In the genomic region with DNA sequence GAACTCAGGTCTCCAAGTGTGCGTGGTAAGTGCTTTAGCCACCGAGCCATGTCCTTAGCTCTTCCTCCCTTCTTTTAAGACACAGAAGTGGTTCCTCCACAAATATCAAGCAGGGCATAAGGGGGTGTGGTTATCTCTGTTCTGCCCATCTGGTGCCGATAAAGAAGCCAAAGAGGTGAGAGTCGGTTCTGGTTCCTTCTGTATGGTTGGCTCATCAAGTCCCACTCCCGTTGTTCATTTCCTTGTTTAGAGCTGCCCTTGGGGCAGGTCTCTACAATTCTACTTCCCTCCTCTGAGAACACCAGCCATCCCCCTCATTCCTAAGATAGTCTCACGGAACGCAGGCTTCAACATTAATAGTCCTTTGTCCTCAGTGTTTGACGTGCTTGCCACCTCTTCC, we compare ENCODE assay signal across 21 mouse cellular contexts. TPM values are rescaled to one million over a fixed set of nuclear protein-coding genes. Genes with fewer than 3 reads are reported as not detected.
A peak's percentile ranks its signal among the peaks of the same experiment; 100 is the strongest.
DNase-seq lines count a peak whose midpoint lies in the region; ATAC-seq and TF ChIP-seq lines count a peak whose summit lies in the region.
"Had no signal": no experiment of that assay in that cellular context is flagged by ENCODE, and none has a peak within 500 bp of the region (broad histone marks: within the 10 kb centered on the region; RNA-seq: fewer than 3 reads in every experiment).

No protein-coding gene starts in this region.

- ATAC-seq in lung, embryonic 16.5 days (ENCODE audit: low read depth), result peak; percentile 28; the same call in 1 of the 2 replicates
- ATAC-seq in erythroblast, adult 5-6 weeks (replicated peaks; ENCODE audit: low FRiP score, poor library complexity, severe bottlenecking), result peak; percentile 93
- peak; percentile 78 for ATAC-seq in megakaryocyte progenitor cell, adult 5-6 weeks (replicated peaks; ENCODE audit: poor library complexity)
- no peak for ATAC-seq in hindbrain, embryonic 14.5 days (ENCODE audit: low FRiP score)
- ATAC-seq: forebrain, embryonic 15.5 days; midbrain, embryonic 15.5 days had no signal

- no peaks in the 10 kb centered on the region for H3K79me2 ChIP-seq in heart, adult 2 months (replicated peaks; ENCODE audit: control insufficient read depth, insufficient read depth, low read length)

- H3K4me3 ChIP-seq in heart, adult 2 months, result no peak overlapping the region
- no peak overlapping the region for H3K4me3 ChIP-seq in lung, embryonic 16.5 days (ENCODE audit: low read length)
- H3K4me3 ChIP-seq in hindbrain, embryonic 14.5 days (replicated peaks; ENCODE audit: low read length), result no peak overlapping the region
- H3K4me3 ChIP-seq: embryonic facial prominence, embryonic 13.5 days; forebrain, embryonic 15.5 days; hindbrain, embryonic 15.5 days; limb, embryonic 10.5 days; midbrain, embryonic 15.5 days had no signal

- TF ChIP-seq EP300 in heart, adult 2 months (IDR thresholded peaks at IDR 0.05; ENCODE audit: insufficient read depth, low read depth, low read length), result 0 out of 2 replicates have a peak, but pooled peaks have one; percentile 18

- H3K36me3 ChIP-seq in heart, adult 2 months (ENCODE audit: control insufficient read depth, insufficient read depth, low read length), result no peaks in the 10 kb centered on the region
- no peaks in the 10 kb centered on the region for H3K36me3 ChIP-seq in lung, embryonic 16.5 days (ENCODE audit: control insufficient read depth, insufficient read depth, low read length)
- H3K36me3 ChIP-seq in hindbrain, embryonic 14.5 days (replicated peaks; ENCODE audit: control insufficient read depth, insufficient read depth), result 0 out of 2 replicates have a peak, but pooled peaks cover 9% of the 10 kb centered on the region
- H3K36me3 ChIP-seq: embryonic facial prominence, embryonic 13.5 days; forebrain, embryonic 15.5 days; midbrain, embryonic 15.5 days had no signal

- H3K27ac ChIP-seq in heart, adult 2 months, result peak overlapping the region; percentile 66
- no peak overlapping the region for H3K27ac ChIP-seq in lung, embryonic 16.5 days (ENCODE audit: low read length)
- H3K27ac ChIP-seq in hindbrain, embryonic 14.5 days, result no peak overlapping the region
- H3K27ac ChIP-seq: embryonic facial prominence, embryonic 13.5 days; forebrain, embryonic 15.5 days; hindbrain, embryonic 15.5 days; limb, embryonic 10.5 days; midbrain, embryonic 15.5 days had no signal

- H3K9me3 ChIP-seq in lung, embryonic 16.5 days (ENCODE audit: control insufficient read depth, low read length), result no peaks in the 10 kb centered on the region
- no peaks in the 10 kb centered on the region for H3K9me3 ChIP-seq in hindbrain, embryonic 14.5 days (ENCODE audit: control insufficient read depth, low read length)
- H3K9me3 ChIP-seq: embryonic facial prominence, embryonic 13.5 days; forebrain, embryonic 15.5 days; hindbrain, embryonic 15.5 days; limb, embryonic 10.5 days; midbrain, embryonic 15.5 days had no signal

- H3K9ac ChIP-seq in heart, adult 2 months (ENCODE audit: low read depth, low read length), result no peak overlapping the region
- H3K9ac ChIP-seq in lung, embryonic 16.5 days (ENCODE audit: low read length), result no peak overlapping the region
- H3K9ac ChIP-seq in hindbrain, embryonic 14.5 days, result no peak overlapping the region
- H3K9ac ChIP-seq: embryonic facial prominence, embryonic 13.5 days; forebrain, embryonic 15.5 days; hindbrain, embryonic 15.5 days; midbrain, embryonic 15.5 days had no signal

- 0 out of 2 replicates have a peak, but pooled peaks have one; percentile 16 for TF ChIP-seq POLR2A in heart, adult 2 months (IDR thresholded peaks at IDR 0.05; ENCODE audit: insufficient read depth, low read depth, low read length)

- TF ChIP-seq CTCF in heart, adult 2 months (IDR thresholded peaks at IDR 0.05), result no peak

- WGBS in heart, adult 2 months, result 19% methylated on average over 8 of the region's 8 CpGs
- 47% methylated on average over 8 of the region's 8 CpGs for WGBS in lung, embryonic 16.5 days
- WGBS in hindbrain, embryonic 14.5 days, result 78% methylated on average over 8 of the region's 8 CpGs

- DNase-seq in heart, adult 2 months, result no peak
- DNase-seq in heart, postnatal 14 days, result no peak
- no peak for DNase-seq in lung, postnatal 36 days
- no peak for DNase-seq in hindbrain, embryonic 14.5 days (ENCODE audit: low spot score)
- no peak for DNase-seq in urinary bladder, postnatal 10 days (ENCODE audit: low spot score)
- DNase-seq: B cell, adult 2 months; cerebellum, postnatal 36 days; gastrocnemius, postnatal 10 days; kidney, adult 9 months; layer of hippocampus, adult 9-11 months had no signal

- H3K27me3 ChIP-seq in heart, adult 2 months (ENCODE audit: control insufficient read depth, insufficient read depth, low read length), result no peaks in the 10 kb centered on the region
- no peaks in the 10 kb centered on the region for H3K27me3 ChIP-seq in lung, embryonic 16.5 days (ENCODE audit: control insufficient read depth, insufficient read depth, low read depth, low read length)
- no peaks in the 10 kb centered on the region for H3K27me3 ChIP-seq in hindbrain, embryonic 14.5 days (ENCODE audit: control insufficient read depth, insufficient read depth, low read length)
- H3K27me3 ChIP-seq: embryonic facial prominence, embryonic 13.5 days; forebrain, embryonic 15.5 days; hindbrain, embryonic 15.5 days; midbrain, embryonic 15.5 days had no signal

- peaks cover 10% of the 10 kb centered on the region for H3K4me1 ChIP-seq in heart, adult 2 months (ENCODE audit: control insufficient read depth, insufficient read depth, low read length)
- no peaks in the 10 kb centered on the region for H3K4me1 ChIP-seq in lung, embryonic 16.5 days (replicated peaks; ENCODE audit: control insufficient read depth, insufficient read depth, low read length)
- H3K4me1 ChIP-seq in hindbrain, embryonic 14.5 days (replicated peaks; ENCODE audit: control insufficient read depth, insufficient read depth, low read length), result no peaks in the 10 kb centered on the region
- H3K4me1 ChIP-seq: forebrain, embryonic 15.5 days; hindbrain, embryonic 15.5 days; midbrain, embryonic 15.5 days had no signal

- intact Hi-C loops in heart, adult 2 months (cut with DNase I), result no loop called here
- intact Hi-C loops in heart, postnatal 14 days (cut with DNase I), result no loop called here

- H3K4me2 ChIP-seq in lung, embryonic 16.5 days (ENCODE audit: low read depth, low read length), result no peak overlapping the region
- no peak overlapping the region for H3K4me2 ChIP-seq in hindbrain, embryonic 14.5 days (replicated peaks)
- H3K4me2 ChIP-seq: embryonic facial prominence, embryonic 13.5 days; forebrain, embryonic 15.5 days; hindbrain, embryonic 15.5 days; midbrain, embryonic 15.5 days had no signal

RNA-seq across cellular contexts. Expression of a gene that starts 7.3 kb away (rescaled TPM):
- total RNA-seq in heart, adult 2 months (2021), result 100 to 1,000 TPM; 103 to 131 TPM
- 97.7 and 101 TPM in 2 replicates for polyA plus RNA-seq in heart, adult 2 months (2012; rRNA removed)
- 100 to 1,000 TPM; 130 to 137 TPM for total RNA-seq in heart, postnatal 14 days (2021)
- polyA plus RNA-seq in lung, embryonic 16.5 days (2015; fragmentation: Nextera tagmentation; extraction: Ambion mirVana), result 21.7 and 23.8 TPM in 2 replicates
- 1.9 and 5.0 TPM in 2 replicates for total RNA-seq in erythroblast, adult 5-6 weeks (2015; ENCODE audit: low replicate concordance)
- 1.5 and 3.1 TPM in 2 replicates for total RNA-seq in erythroblast, adult 5-6 weeks (2017; ENCODE audit: low replicate concordance)
- total RNA-seq in megakaryocyte progenitor cell, adult 5-6 weeks (2015), result 3.4 and 4.7 TPM in 2 replicates
- 1.4 and 4.1 TPM in 2 replicates for total RNA-seq in megakaryocyte progenitor cell, adult 5-6 weeks (2017)
- 24.0 and 24.7 TPM in 2 replicates for polyA plus RNA-seq in hindbrain, embryonic 14.5 days (2014; fragmentation: Nextera tagmentation; extraction: Ambion mirVana)

RNA-seq across cellular contexts. Expression of a gene that starts 10.0 kb away (rescaled TPM):
- not detected for total RNA-seq in heart, adult 2 months (2021)
- polyA plus RNA-seq in heart, adult 2 months (2012; rRNA removed), result not detected in 2 replicates
- not detected for total RNA-seq in heart, postnatal 14 days (2021)
- polyA plus RNA-seq in lung, embryonic 16.5 days (2015; fragmentation: Nextera tagmentation; extraction: Ambion mirVana), result not detected in 2 replicates
- total RNA-seq in erythroblast, adult 5-6 weeks (2015; ENCODE audit: low replicate concordance), result not detected in 2 replicates
- total RNA-seq in erythroblast, adult 5-6 weeks (2017; ENCODE audit: low replicate concordance), result not detected in 2 replicates
- not detected in 2 replicates for total RNA-seq in megakaryocyte progenitor cell, adult 5-6 weeks (2015)
- total RNA-seq in megakaryocyte progenitor cell, adult 5-6 weeks (2017), result not detected in 2 replicates
- polyA plus RNA-seq in hindbrain, embryonic 14.5 days (2014; fragmentation: Nextera tagmentation; extraction: Ambion mirVana), result not detected in 2 replicates
- total RNA-seq: ES-E14; gastrocnemius, postnatal 10 days had no signal
- polyA plus RNA-seq: embryonic facial prominence, embryonic 13.5 days; forebrain, embryonic 15.5 days; hindbrain, embryonic 15.5 days; limb, embryonic 10.5 days; midbrain, embryonic 15.5 days; neural tube, embryonic 11.5 days; small intestine, adult 2 months had no signal

RNA-seq across cellular contexts. Expression of a gene that starts 27.3 kb away (rescaled TPM):
- 1 to 10 TPM; 2.1 to 3.2 TPM for total RNA-seq in heart, adult 2 months (2021)
- 5.8 and 7.0 TPM in 2 replicates for polyA plus RNA-seq in heart, adult 2 months (2012; rRNA removed)
- total RNA-seq in heart, postnatal 14 days (2021), result 1 to 10 TPM in 1 of 2 experiments, under 1 TPM in 1; 0.68 to 1.3 TPM
- polyA plus RNA-seq in lung, embryonic 16.5 days (2015; fragmentation: Nextera tagmentation; extraction: Ambion mirVana), result 0.53 and 0.63 TPM in 2 replicates
- not detected in 2 replicates for total RNA-seq in erythroblast, adult 5-6 weeks (2015; ENCODE audit: low replicate concordance)
- not detected in 2 replicates for total RNA-seq in erythroblast, adult 5-6 weeks (2017; ENCODE audit: low replicate concordance)
- total RNA-seq in megakaryocyte progenitor cell, adult 5-6 weeks (2015), result not detected in 2 replicates
- total RNA-seq in megakaryocyte progenitor cell, adult 5-6 weeks (2017), result not detected in 2 replicates
- not detected in 2 replicates for polyA plus RNA-seq in hindbrain, embryonic 14.5 days (2014; fragmentation: Nextera tagmentation; extraction: Ambion mirVana)
- total RNA-seq: ES-E14 had no signal
- polyA plus RNA-seq: forebrain, embryonic 15.5 days; midbrain, embryonic 15.5 days; neural tube, embryonic 11.5 days; small intestine, adult 2 months had no signal

RNA-seq across cellular contexts. Expression of a gene that starts 34.2 kb away (rescaled TPM):
- total RNA-seq in heart, adult 2 months (2021), result 1 to 10 TPM; 1.4 to 1.5 TPM
- 4.5 and 5.3 TPM in 2 replicates for polyA plus RNA-seq in heart, adult 2 months (2012; rRNA removed)
- 1 to 10 TPM; 4.3 to 5.2 TPM for total RNA-seq in heart, postnatal 14 days (2021)
- polyA plus RNA-seq in lung, embryonic 16.5 days (2015; fragmentation: Nextera tagmentation; extraction: Ambion mirVana), result 3.7 and 4.1 TPM in 2 replicates
- total RNA-seq in erythroblast, adult 5-6 weeks (2015; ENCODE audit: low replicate concordance), result 0.84 TPM in 1 of 2 replicates, not detected in the other
- total RNA-seq in erythroblast, adult 5-6 weeks (2017; ENCODE audit: low replicate concordance), result 0.14 TPM in 1 of 2 replicates, not detected in the other
- total RNA-seq in megakaryocyte progenitor cell, adult 5-6 weeks (2015), result not detected in 2 replicates
- not detected in 2 replicates for total RNA-seq in megakaryocyte progenitor cell, adult 5-6 weeks (2017)
- polyA plus RNA-seq in hindbrain, embryonic 14.5 days (2014; fragmentation: Nextera tagmentation; extraction: Ambion mirVana), result 53.5 and 57.2 TPM in 2 replicates

RNA-seq across cellular contexts. Expression of a gene that starts 47.2 kb away (rescaled TPM):
- 10 to 100 TPM; 51.6 to 70.1 TPM for total RNA-seq in heart, adult 2 months (2021)
- polyA plus RNA-seq in heart, adult 2 months (2012; rRNA removed), result 102 and 143 TPM in 2 replicates
- total RNA-seq in heart, postnatal 14 days (2021), result 10 to 100 TPM; 61.8 to 69.1 TPM
- polyA plus RNA-seq in lung, embryonic 16.5 days (2015; fragmentation: Nextera tagmentation; extraction: Ambion mirVana), result 0.74 and 1.1 TPM in 2 replicates
- 2.1 and 7.1 TPM in 2 replicates for total RNA-seq in erythroblast, adult 5-6 weeks (2015; ENCODE audit: low replicate concordance)
- total RNA-seq in erythroblast, adult 5-6 weeks (2017; ENCODE audit: low replicate concordance), result 0.42 and 0.77 TPM in 2 replicates
- total RNA-seq in megakaryocyte progenitor cell, adult 5-6 weeks (2015), result 0.66 and 1.3 TPM in 2 replicates
- total RNA-seq in megakaryocyte progenitor cell, adult 5-6 weeks (2017), result 0.71 and 1.1 TPM in 2 replicates
- polyA plus RNA-seq in hindbrain, embryonic 14.5 days (2014; fragmentation: Nextera tagmentation; extraction: Ambion mirVana), result 0.27 TPM in 1 of 2 replicates, not detected in the other
- total RNA-seq: ES-E14 had no signal

Comparison
In these comparisons a context has a peak if more than half of its experiments do, and no peak if none do; other contexts are left out.
1. RNA of a gene that starts 7.3 kb away (total RNA-seq): 130 to 137 TPM in heart, postnatal 14 days and 103 to 131 TPM in heart, adult 2 months; 1.5 to 5.0 TPM in erythroblast, adult 5-6 weeks and 1.4 to 4.7 TPM in megakaryocyte progenitor cell, adult 5-6 weeks; every median in the first group is over 10 times any median in the second.